Mouse (Mus musculus) 3134 (cell line): Measurements from ENCODE around the gene Kifc1.
A peak's percentile ranks its signal among the peaks of the same experiment; 100 is the strongest.
"Not testable (repeated sequence)": the region's sequence is repeated elsewhere in the genome, so short reads cannot be mapped to it uniquely, and the experiment has no call there.

Experiments used
- DNase-seq: peaks from one replicate; pipeline ENCODE4 v3.0.0-alpha.2; 2011; ENCODE audit warnings: low spot score; ENCODE audit not compliant: insufficient read length; ENCODE audit errors: extremely low read depth

Kifc1 gene

GRCm38 (mm10) chr17:33919351-33920281, 29.2 kb upstream of the Kifc1 start:
- peak; percentile 91 for DNase-seq

GRCm38 (mm10) chr17:33918293-33919203, 28.1 kb upstream of the Kifc1 start:
- DNase-seq: no peak

- DNase-seq: no peak
Measured at GRCm38 (mm10) chr17:33917656-33918292, 27.3 kb upstream of the Kifc1 start.

GRCm38 (mm10) chr17:33916847-33917655, 26.6 kb upstream of the Kifc1 start:
- DNase-seq: no peak

- no peak for DNase-seq
Measured at GRCm38 (mm10) chr17:33916294-33916693, 25.8 kb upstream of the Kifc1 start.

GRCm38 (mm10) chr17:33915671-33916250, 25.3 kb upstream of the Kifc1 start, which contains the start of the genes Tapbp and Zbtb22:
Tapbp (plus strand) TSS chr17:33915899.
Zbtb22 (plus strand) TSS chr17:33915904.
- DNase-seq: peak; percentile 95

GRCm38 (mm10) chr17:33914969-33915391, 24.5 kb upstream of the Kifc1 start:
- DNase-seq: no peak

GRCm38 (mm10) chr17:33913905-33914304, 23.4 kb upstream of the Kifc1 start:
- DNase-seq: no peak

- DNase-seq: no peak
Measured at GRCm38 (mm10) chr17:33913264-33913663, 22.8 kb upstream of the Kifc1 start.

- DNase-seq: no peak
Measured at GRCm38 (mm10) chr17:33911813-33912414, 21.5 kb upstream of the Kifc1 start.

- DNase-seq: no peak
Measured at GRCm38 (mm10) chr17:33911052-33911812, 20.8 kb upstream of the Kifc1 start.

- no peak for DNase-seq
Measured at GRCm38 (mm10) chr17:33910346-33911051, 20.0 kb upstream of the Kifc1 start.

- no peak for DNase-seq
Measured at GRCm38 (mm10) chr17:33909869-33910250, 19.4 kb upstream of the Kifc1 start.

GRCm38 (mm10) chr17:33909077-33909868, 18.8 kb upstream of the Kifc1 start, which contains the start of gene Daxx:
Daxx (plus strand) TSS chr17:33909414.
- DNase-seq: peak; percentile 99

GRCm38 (mm10) chr17:33908331-33909076, 18.0 kb upstream of the Kifc1 start:
- peak; percentile 73 for DNase-seq

GRCm38 (mm10) chr17:33904835-33905234, 14.4 kb upstream of the Kifc1 start, which contains the start of gene Platr17:
Platr17 (plus strand) TSS chr17:33905135.
- not testable (repeated sequence) for DNase-seq
